Mouse (Mus musculus): ENCODE data around the gene Epb42. TPM values are rescaled to one million over a fixed set of nuclear protein-coding genes. Genes with fewer than 3 reads are reported as not detected.
A peak's percentile ranks its signal among the peaks of the same experiment; 100 is the strongest.
"Not testable (repeated sequence)": the region's sequence is repeated elsewhere in the genome, so short reads cannot be mapped to it uniquely, and the experiment has no call there.

The Epb42 gene
- total and polyA plus RNA-seq, 2 experiments from 2014 or later: 0.06 TPM; not detected in 1

DNA sequence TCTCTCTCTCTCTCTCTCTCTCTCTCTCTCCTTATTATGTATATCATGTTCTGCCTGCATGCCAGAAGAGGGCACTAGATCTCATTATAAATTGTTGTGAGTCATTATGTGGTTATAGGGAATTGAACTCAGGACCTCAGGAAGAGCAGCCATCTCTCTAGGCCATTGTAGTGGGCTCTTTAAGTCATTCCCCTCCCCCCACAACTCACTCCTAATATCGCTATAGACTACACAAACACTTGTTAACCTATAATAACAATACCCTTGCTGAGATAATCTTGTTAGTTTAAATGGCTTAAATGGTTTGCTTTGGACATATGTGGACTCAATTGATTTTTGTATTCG is 58.2 kb downstream of the Epb42 start:
- H3K4me2 ChIP-seq (ENCODE audit: low read depth): no peak overlapping the region
- DNase-seq (peak; percentile 15), ATAC-seq (no peak)
- peak; percentile 41 for TF ChIP-seq CTCF (IDR thresholded peaks at IDR 0.05; ENCODE audit: low read depth)
- no peak overlapping the region for H3K27ac ChIP-seq (ENCODE audit: low read depth, low read length)
- no peak overlapping the region for H3K9ac ChIP-seq
- H3K4me1 ChIP-seq (ENCODE audit: insufficient read depth): 0 out of 2 replicates have a peak, but pooled peaks cover 2% of the 10 kb centered on the region
- H3K27me3 ChIP-seq (ENCODE audit: insufficient read depth, low read length): no peaks in the 10 kb centered on the region
- WGBS: 37% methylated on average over 2 of the region's 2 CpGs
- H3K4me3 ChIP-seq (ENCODE audit: low read depth, low read length): no peak overlapping the region
- 0 out of 2 replicates have a peak, but pooled peaks cover 13% of the 10 kb centered on the region for H3K36me3 ChIP-seq (ENCODE audit: insufficient read depth)
- H3K9me3 ChIP-seq (ENCODE audit: low read length): no peaks in the 10 kb centered on the region

DNA sequence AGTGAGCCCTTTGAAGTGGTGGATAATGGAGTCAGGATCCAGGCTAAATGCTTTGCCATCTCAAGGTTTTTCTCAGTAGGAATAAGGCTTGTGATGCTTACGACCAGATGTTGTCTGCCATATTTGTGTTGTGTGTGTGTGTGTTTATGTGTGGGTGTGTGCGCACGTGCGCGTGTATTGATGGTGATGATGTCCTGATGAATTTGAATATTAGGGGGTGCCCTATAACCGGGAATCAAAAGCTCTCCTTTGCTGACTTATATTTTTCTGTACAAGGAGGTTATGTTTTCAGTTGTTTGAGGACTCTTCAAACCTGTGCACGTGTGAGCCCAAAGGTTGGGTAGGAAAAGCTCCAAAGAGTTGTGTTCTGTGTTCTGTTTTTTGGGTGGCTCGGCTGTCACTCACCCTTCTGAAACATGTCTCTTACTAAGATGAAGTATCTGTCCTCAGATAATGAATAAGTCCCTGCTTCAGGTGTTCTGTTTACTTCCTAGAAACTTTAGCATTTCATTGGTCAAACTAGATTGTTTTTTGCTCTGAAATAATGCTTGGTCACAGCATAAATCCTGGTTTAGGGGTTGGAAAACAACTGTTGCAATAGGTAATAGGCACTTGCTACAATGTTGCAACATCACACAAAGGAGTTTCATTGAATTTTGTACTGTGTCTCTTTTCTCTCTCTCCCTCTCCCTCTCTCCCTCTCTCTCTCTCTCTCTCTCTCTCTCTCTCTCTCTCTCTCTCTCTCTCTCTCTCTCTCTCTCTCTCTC is 58.8 kb downstream of the Epb42 start:
- ATAC-seq: no peak
- H3K36me3 ChIP-seq (ENCODE audit: insufficient read depth): 0 out of 2 replicates have a peak, but pooled peaks cover 13% of the 10 kb centered on the region

DNA sequence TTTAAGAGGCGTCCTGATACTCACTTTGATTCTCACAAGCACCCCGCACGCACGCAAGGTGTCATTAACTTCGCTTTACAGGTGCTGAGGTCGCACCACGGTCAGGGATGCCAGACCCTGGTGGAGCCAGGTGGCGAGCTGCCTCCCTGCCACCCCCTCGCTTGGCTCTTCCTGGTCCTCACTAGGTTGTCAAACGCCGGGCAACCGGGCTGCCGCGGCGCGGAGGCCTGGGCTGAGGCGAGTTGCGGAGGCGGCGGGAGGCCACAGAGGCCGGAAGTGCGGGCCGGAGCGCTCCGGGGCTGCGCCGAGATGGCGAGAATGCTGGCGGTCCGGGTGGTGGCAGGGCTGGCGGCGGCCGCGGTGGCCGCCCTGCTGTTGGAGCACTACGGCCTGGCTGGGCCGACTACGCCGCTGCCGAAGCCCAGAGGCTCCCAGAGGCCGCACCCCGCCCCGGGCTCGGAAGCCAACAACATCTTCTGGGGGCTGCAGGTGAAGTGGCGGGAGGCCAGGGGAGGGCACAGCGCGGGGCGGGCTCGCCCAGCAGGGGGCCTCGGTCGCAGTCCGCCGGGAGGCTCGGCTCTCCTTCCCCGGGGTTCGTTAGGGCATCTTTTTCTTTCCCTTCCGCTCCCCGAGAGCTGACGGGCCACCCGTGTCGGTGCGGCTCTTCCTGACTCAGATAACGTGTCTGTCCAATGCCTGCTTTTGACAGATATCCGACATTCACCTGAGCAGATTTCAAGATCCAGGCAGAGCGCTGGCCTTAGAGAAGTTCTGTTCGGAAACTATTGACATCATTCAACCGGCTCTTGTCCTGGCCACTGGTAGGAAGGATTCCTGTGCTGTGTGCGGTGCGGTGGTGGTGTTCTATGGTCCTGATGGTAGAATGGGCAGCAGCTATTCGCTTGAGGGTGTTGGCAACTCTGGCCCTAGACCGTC is 59.6 kb downstream of the Epb42 start, which contains the start of gene Tmem62:
TSS of gene Tmem62 (plus strand) at position 28 of the 936 bp plus-strand sequence.
- Histone ChIP-seq H3K9ac (peak within 1 kb of the TSS; percentile 82), H3K36me3 (ENCODE audit: insufficient read depth) (0 out of 2 replicates have a peak, but pooled peaks cover 13% of the 10 kb centered on the region), H3K9me3 (ENCODE audit: low read length) (no peaks in the 10 kb centered on the region), H3K4me2 (ENCODE audit: low read depth) (peak within 1 kb of the TSS; percentile 63), H3K27ac (ENCODE audit: low read depth, low read length) (peak within 1 kb of the TSS; percentile 62), H3K4me1 (ENCODE audit: insufficient read depth) (0 out of 2 replicates have a peak, but pooled peaks cover 2% of the 10 kb centered on the region), H3K27me3 (ENCODE audit: insufficient read depth, low read length) (no peaks in the 10 kb centered on the region), H3K4me3 (ENCODE audit: low read depth, low read length) (peak within 1 kb of the TSS; percentile 68)
- peak; percentile 79 for ATAC-seq
- peak; percentile 67 for DNase-seq
- under 1% methylated on average over 68 of the region's 71 CpGs for WGBS
- peak; percentile 42 for TF ChIP-seq CTCF (IDR thresholded peaks at IDR 0.05; ENCODE audit: low read depth)

More for the DNA sequence above, 58.8 kb downstream of the Epb42 start:
- Histone ChIP-seq H3K27me3 (ENCODE audit: insufficient read depth, low read length) (no peaks in the 10 kb centered on the region), H3K27ac (ENCODE audit: low read depth, low read length) (peak overlapping the region; percentile 62), H3K9ac (peak overlapping the region; percentile 82), H3K4me1 (ENCODE audit: insufficient read depth) (0 out of 2 replicates have a peak, but pooled peaks cover 2% of the 10 kb centered on the region), H3K4me3 (ENCODE audit: low read depth, low read length) (peak overlapping the region; percentile 68), H3K4me2 (ENCODE audit: low read depth) (peak overlapping the region; percentile 63), H3K9me3 (ENCODE audit: low read length) (no peaks in the 10 kb centered on the region)
- no peak for TF ChIP-seq CTCF (IDR thresholded peaks at IDR 0.05; ENCODE audit: low read depth)
- WGBS: 79% methylated on average over 8 of the region's 8 CpGs
- no peak for DNase-seq

DNA sequence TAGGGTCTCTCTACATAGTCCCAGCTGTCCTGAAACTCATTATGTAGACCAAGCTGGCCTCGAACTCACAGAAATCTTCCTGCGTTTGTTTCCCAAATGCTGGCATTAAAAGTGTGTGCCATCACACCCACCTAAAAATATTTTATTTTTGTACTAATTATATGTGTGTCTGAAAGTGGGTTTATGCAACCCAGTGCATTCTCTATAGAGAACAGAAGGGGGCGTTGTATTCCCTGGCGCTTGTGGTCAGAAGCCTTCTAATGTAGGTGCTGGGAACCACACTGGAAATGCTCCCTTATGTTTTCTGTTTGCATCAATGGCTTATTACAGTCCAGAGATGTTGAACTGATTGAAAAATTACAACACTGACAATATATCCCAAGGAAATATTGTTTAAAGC is 60.6 kb downstream of the Epb42 start:
- Histone ChIP-seq H3K9me3 (ENCODE audit: low read length) (no peaks in the 10 kb centered on the region), H3K36me3 (ENCODE audit: insufficient read depth) (0 out of 2 replicates have a peak, but pooled peaks cover 9% of the 10 kb centered on the region), H3K4me2 (ENCODE audit: low read depth) (peak overlapping the region; percentile 63), H3K4me1 (ENCODE audit: insufficient read depth) (0 out of 2 replicates have a peak, but pooled peaks cover 2% of the 10 kb centered on the region), H3K27me3 (ENCODE audit: insufficient read depth, low read length) (no peaks in the 10 kb centered on the region), H3K4me3 (ENCODE audit: low read depth, low read length) (peak overlapping the region; percentile 68; the same call in 1 of the 2 replicates), H3K9ac (no peak overlapping the region), H3K27ac (ENCODE audit: low read depth, low read length) (no peak overlapping the region)
- ATAC-seq (no peak), DNase-seq (peak; percentile 30)
- 55% methylated on average over 4 of the region's 4 CpGs for WGBS
- peak; percentile 41 for TF ChIP-seq CTCF (IDR thresholded peaks at IDR 0.05; ENCODE audit: low read depth)

- no peak overlapping the region for H3K27ac ChIP-seq (ENCODE audit: low read depth, low read length)
- DNase-seq: no peak
- 13% methylated on average over 5 of the region's 5 CpGs for WGBS
Observed at GRCm38 (mm10) chr2:120972964-120973363, 63.9 kb downstream of the Epb42 start.

GRCm38 (mm10) chr2:120972257-120972656 is 64.6 kb downstream of the Epb42 start:
- not testable (repeated sequence) for H3K4me3 ChIP-seq (ENCODE audit: low read depth, low read length); H3K27ac ChIP-seq (ENCODE audit: low read depth, low read length); H3K9me3 ChIP-seq (ENCODE audit: low read length); H3K9ac ChIP-seq; H3K4me2 ChIP-seq (ENCODE audit: low read depth); H3K27me3 ChIP-seq (ENCODE audit: insufficient read depth, low read length); H3K36me3 ChIP-seq (ENCODE audit: insufficient read depth); ATAC-seq; H3K4me1 ChIP-seq (ENCODE audit: insufficient read depth); DNase-seq
- WGBS: 97% methylated on average over 8 of the region's 8 CpGs

More at GRCm38 (mm10) chr2:120972964-120973363, 63.9 kb downstream of the Epb42 start:
- H3K4me1 ChIP-seq (ENCODE audit: insufficient read depth): peaks cover 9% of the 10 kb centered on the region; the same call in 1 of the 2 replicates
- no peak overlapping the region for H3K4me2 ChIP-seq (ENCODE audit: low read depth)
- H3K4me3 ChIP-seq (ENCODE audit: low read depth, low read length): no peak overlapping the region
- no peak overlapping the region for H3K9ac ChIP-seq
- H3K27me3 ChIP-seq (ENCODE audit: insufficient read depth, low read length): no peaks in the 10 kb centered on the region
- no peaks in the 10 kb centered on the region for H3K36me3 ChIP-seq (ENCODE audit: insufficient read depth)
- TF ChIP-seq CTCF (IDR thresholded peaks at IDR 0.05; ENCODE audit: low read depth): no peak
- no peaks in the 10 kb centered on the region for H3K9me3 ChIP-seq (ENCODE audit: low read length)
- ATAC-seq: no peak
